Mouse (Mus musculus) gastrocnemius, adult 2 months (tissue): ENCODE results near the gene Myh1. TPM values are rescaled to one million over a fixed set of nuclear protein-coding genes. Genes with fewer than 3 reads are reported as not detected.

Experiments
- DNase-seq: peaks from one replicate; pipeline ENCODE4 v3.0.0; 2022
- H3K27ac ChIP-seq: fragments of 200-600 bp; 2 replicates; pipeline ENCODE4 v1.8.1; 2022; ENCODE audit warnings: mild to moderate bottlenecking
- H3K4me3 ChIP-seq: fragments of 200-600 bp; 2 replicates; pipeline ENCODE4 v1.8.1; 2022; ENCODE audit warnings: mild to moderate bottlenecking, moderate library complexity
- CTCF ChIP-seq: fragments of 200-600 bp; IDR thresholded peaks from 2 replicates; pipeline ENCODE4 v1.8.1; 2022; ENCODE audit warnings: antibody characterized with exemption, mild to moderate bottlenecking, moderate library complexity
- intact Hi-C: fragments of 180-260 bp; cut with DNase I; formaldehyde crosslinking; loops from one replicate; pipeline ENCODE4 v1.15.1; 2025
- total RNA-seq, 2 experiments: library from RNA; stranded (reverse); gene quantifications; 2 replicates each; pipeline ENCODE4 v1.2.3; 2021

Gene Myh1
- total RNA-seq, 2 experiments from 2014 or later = 1,466 to 5,880 TPM

DNA sequence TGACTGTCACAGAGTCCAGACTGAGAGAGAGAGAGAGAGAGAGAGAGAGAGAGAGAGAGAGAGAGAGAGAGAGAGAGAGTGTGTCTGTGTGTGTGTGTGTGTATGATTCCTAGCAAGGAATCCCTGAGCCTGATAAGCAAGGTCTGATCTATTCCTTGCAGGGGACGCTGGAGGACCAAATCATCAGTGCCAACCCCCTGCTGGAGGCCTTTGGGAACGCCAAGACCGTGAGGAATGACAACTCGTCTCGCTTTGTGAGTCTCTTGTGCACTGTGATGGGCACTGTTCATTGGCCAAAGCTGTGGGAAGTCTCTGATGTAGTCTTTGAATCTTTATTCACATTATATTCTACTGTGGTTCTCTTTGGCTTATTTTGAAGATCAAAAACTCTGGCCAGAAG, 23.5 kb upstream of the Myh1 start:
- DNase-seq = no peak
- H3K4me3 ChIP-seq = no peak overlapping the region
- intact Hi-C loops = no loop called here
- no peak for TF ChIP-seq CTCF
- H3K27ac ChIP-seq = no peak overlapping the region

- H3K27ac ChIP-seq = no peak overlapping the region
- no peak overlapping the region for H3K4me3 ChIP-seq
- DNase-seq = no peak
- intact Hi-C loops = no loop called here
- TF ChIP-seq CTCF = no peak
Observed at GRCm38 (mm10) chr11:67190316-67190715, 9.5 kb upstream of the Myh1 start.

DNA sequence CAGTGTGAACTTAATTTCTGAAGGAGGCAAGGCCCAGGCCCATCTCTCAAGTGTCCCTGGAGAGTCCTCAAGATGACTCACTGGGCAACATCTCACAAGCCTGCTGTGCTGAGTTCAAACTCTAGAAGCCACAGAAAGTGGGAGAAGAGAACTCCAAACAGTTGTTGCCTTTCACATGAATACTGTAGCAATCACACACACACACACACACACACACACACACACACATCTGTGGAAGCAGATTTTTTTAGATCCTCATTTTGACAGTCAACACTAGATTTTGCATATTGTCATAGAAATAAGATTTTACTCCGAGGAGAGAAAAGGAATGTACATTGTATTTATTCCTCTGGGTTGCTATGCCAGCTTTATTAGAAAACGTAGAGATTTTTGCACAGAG, 9.0 kb upstream of the Myh1 start:
- no peak for DNase-seq
- Histone ChIP-seq H3K27ac (no peak overlapping the region), H3K4me3 (no peak overlapping the region)
- intact Hi-C loops = no loop called here
- TF ChIP-seq CTCF = no peak

DNA sequence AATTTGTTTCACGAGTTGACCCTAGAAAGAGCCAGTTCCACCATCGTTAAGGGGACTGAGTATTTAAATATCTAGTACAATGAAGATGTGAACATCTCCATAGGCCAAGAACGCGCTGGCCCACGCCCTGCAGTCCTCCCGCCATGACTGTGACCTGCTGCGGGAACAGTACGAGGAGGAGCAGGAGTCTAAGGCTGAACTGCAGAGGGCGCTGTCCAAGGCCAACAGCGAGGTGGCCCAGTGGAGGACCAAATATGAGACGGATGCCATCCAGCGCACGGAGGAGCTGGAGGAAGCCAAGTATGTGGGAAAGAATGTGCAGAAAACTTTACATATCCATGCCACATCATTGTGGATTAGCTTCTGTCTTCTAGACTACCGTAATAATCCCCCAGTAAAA, 8.4 kb upstream of the Myh1 start:
- H3K4me3 ChIP-seq = no peak overlapping the region
- H3K27ac ChIP-seq = no peak overlapping the region
- no peak for TF ChIP-seq CTCF
- intact Hi-C loops = no loop called here
- DNase-seq = no peak

DNA sequence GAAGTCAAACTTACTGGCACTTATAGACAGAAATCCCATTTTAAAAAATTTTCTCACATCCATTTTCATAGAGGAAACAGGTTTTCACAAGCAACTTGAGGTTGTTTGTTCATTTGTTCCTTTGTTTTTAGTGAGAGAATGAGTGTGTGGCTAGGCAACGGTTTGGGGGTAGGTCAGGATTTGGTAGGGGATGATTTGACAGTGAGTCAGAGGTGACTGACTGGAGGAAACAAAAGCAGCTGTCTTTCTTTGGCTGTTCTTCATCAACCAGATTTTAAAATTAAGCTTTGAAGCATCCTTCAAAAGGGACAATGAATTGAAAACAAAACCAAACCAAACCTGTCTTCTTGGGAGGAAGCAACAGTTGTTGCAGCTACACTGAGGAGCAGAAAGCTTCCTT, 531 bp upstream of the Myh1 start:
- DNase-seq = no peak
- intact Hi-C loops = no loop called here
- no peak for TF ChIP-seq CTCF
- Histone ChIP-seq H3K4me3 (no peak overlapping the region), H3K27ac (peak overlapping the region; percentile 61)

DNA sequence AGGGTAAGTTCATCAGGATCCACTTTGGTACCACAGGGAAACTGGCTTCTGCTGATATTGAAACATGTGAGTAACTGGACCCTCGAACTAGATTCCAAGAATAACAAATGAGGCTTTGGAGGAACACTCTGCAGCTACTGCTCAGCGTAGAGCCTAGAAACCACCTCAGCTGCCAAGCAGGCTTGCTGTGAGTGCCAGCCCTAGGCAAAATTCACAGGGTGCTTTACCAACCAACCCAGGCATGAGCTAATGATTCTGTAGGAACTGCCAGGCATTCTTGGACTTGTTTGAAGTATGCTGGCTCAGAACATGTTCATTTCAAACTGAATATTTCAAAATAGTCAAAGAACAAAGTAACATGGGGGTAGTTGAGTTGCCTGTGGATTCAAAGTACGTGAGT, 4.9 kb downstream of the Myh1 start:
- Histone ChIP-seq H3K4me3 (peak overlapping the region; percentile 19; the same call in 1 of the 2 replicates), H3K27ac (peak overlapping the region; percentile 76)
- no peak for TF ChIP-seq CTCF
- intact Hi-C loops = loop anchor here (5.0 kb wide), 1 partner anchor 57 kb away; no protein-coding TSS in a partner anchor
- peak; percentile 68 for DNase-seq

- H3K27ac ChIP-seq = no peak overlapping the region
- DNase-seq = no peak
- no peak for TF ChIP-seq CTCF
- intact Hi-C loops = no loop called here
- H3K4me3 ChIP-seq = no peak overlapping the region
Observed at GRCm38 (mm10) chr11:67221803-67222202, 22.0 kb downstream of the Myh1 start.

DNA sequence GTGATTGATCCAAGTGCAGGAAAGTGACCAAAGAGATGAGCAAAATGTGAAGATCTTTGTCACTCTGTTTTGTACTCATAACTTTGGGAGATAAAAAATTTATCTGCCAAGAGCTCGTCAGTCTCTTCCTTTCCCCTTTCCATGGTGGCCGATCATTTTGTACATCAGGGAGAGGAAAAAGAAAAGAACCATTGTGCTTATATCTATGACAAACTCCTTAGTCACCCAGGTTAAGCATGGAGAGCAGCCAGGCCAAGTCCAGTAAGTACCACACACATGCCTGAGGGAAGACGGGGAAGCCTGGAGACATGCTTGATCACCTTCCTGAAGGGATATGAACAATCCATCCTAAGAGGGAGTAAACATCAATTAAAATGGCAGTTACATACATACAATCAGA, 24.6 kb downstream of the Myh1 start:
- TF ChIP-seq CTCF = no peak
- Histone ChIP-seq H3K4me3 (no peak overlapping the region), H3K27ac (no peak overlapping the region)
- DNase-seq = no peak
- intact Hi-C loops = no loop called here

- Histone ChIP-seq H3K4me3 (no peak overlapping the region; the same call in 1 of the 2 replicates), H3K27ac (peak overlapping the region; percentile 94)
- no peak for DNase-seq
- intact Hi-C loops = no loop called here
- no peak for TF ChIP-seq CTCF
Observed at GRCm38 (mm10) chr11:67228731-67229130, 28.9 kb downstream of the Myh1 start.

- no peak for DNase-seq
- Histone ChIP-seq H3K27ac (peak overlapping the region; percentile 94), H3K4me3 (no peak overlapping the region; the same call in 1 of the 2 replicates)
- intact Hi-C loops = no loop called here
- no peak for TF ChIP-seq CTCF
Observed at GRCm38 (mm10) chr11:67229166-67229565, 29.3 kb downstream of the Myh1 start.

- peak; percentile 68 for DNase-seq
- Histone ChIP-seq H3K4me3 (peak overlapping the region; percentile 7; the same call in 1 of the 2 replicates), H3K27ac (peak overlapping the region; percentile 94)
- intact Hi-C loops = no loop called here
- TF ChIP-seq CTCF = no peak
Observed at GRCm38 (mm10) chr11:67229946-67230345, 30.1 kb downstream of the Myh1 start.

GRCm38 (mm10) chr11:67235639-67236358, 35.9 kb downstream of the Myh1 start:
- intact Hi-C loops = loop anchor here (1.0 to 2.0 kb wide), 2 partner anchors 93 to 122 kb away; no protein-coding TSS in a partner anchor
- Histone ChIP-seq H3K4me3 (peak overlapping the region; percentile 70), H3K27ac (peak overlapping the region; percentile 94)
- peak; percentile 74 for DNase-seq
- peak; percentile 71 for TF ChIP-seq CTCF

- H3K27ac ChIP-seq = peak overlapping the region; percentile 94
- no peak for TF ChIP-seq CTCF
- intact Hi-C loops = no loop called here
- DNase-seq = peak; percentile 51
- H3K4me3 ChIP-seq = peak overlapping the region; percentile 70
Observed at GRCm38 (mm10) chr11:67236799-67237198, 36.9 kb downstream of the Myh1 start.

DNA sequence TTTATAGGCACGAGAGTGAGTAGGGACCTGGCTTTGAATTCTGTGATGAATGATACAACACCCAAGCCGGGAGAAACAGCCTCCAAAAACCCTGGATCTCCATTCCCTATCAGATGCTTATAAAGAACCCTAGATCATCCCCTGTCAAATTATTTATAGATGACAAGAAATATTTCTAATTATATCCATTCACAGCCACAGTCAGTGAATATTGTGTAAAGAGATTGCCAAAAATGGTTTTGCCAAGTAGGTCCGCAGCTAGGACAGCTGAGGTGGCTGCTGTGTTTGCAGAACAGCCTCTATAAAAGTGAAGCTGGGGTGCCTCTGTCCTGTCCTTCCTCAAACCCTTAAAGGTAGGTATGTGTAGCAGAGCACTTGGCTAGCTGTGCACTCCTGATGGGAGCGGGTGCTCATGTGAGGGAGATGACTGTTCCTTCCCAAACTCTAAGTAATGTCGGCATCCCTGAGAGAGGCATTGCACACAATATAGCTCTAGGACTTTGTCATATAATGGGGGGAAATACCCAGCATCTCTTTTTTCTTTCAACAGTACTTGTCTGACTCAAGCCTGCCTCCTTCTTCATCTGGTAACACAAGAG, 37.7 kb downstream of the Myh1 start, which contains the start of gene Myh4:
TSS of gene Myh4 (plus strand) at position 549 of the 599 bp plus-strand sequence.
- intact Hi-C loops = no loop called here

More for the DNA sequence above, 37.7 kb downstream of the Myh1 start, which contains the start of gene Myh4:
- peak within 1 kb of the TSS; percentile 94 for H3K27ac ChIP-seq
- peak within 1 kb of the TSS; percentile 70 for H3K4me3 ChIP-seq
- TF ChIP-seq CTCF = no peak
- peak; percentile 59 for DNase-seq
